Mouse (Mus musculus) B cell, adult (primary cell): ENCODE data around the gene Serpina11. TPM values are rescaled to one million over a fixed set of nuclear protein-coding genes. Genes with fewer than 3 reads are reported as not detected.

Experiments used
- total RNA-seq: library from RNA; stranded (reverse); gene quantifications from 4 replicates; pipeline ENCODE4 v1.2.4, GENCODE M21; 2023; ENCODE audit not compliant: inconsistent age

Gene Serpina11
- total RNA-seq: not detected in 4 replicates

DNA sequence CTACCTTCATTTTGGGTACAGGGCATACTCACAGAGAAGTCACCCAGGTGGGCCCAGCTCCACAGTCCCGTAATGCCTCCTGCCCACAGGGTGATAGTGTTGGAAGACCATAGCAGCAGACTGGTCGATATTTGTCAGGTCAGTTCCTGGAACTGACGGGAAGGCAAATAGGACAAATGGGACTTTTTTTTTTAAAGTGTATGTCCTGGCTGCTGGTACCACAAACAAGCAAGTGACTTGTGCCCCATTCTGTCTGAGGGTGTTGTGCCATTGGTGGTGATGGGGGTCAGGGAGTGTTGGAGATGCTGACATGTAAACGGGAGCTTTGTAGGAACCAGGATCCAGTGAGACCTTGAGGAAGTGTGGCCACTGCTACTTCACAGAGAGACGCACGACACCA lies at the start of gene Serpina11:
Gene Serpina11 (minus strand): TSS at position 101 of the 400 bp plus-strand sequence.

DNA sequence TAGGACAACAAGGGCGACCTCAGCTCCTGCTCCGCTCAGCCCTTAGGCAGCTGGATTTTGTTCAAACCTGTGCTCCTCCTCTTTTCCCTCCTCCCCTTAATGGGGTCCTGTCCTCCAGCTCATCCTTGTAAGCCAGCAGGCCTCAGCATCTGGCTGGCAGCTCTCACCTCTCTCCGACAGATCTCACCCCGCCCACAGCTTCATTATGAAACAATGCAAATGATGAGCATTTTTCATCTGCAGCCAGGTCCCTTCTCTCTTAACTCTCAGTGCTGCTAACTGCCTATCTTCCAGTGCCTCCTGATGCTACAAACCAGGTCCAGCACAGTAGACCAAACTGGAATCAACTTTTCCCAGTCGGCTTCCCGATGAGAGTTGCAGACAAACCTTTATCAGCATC lies 23.9 kb upstream of the Serpina11 start, which contains the start of gene Serpina9:
Gene Serpina9 (minus strand): TSS at position 136 of the 400 bp plus-strand sequence.

DNA sequence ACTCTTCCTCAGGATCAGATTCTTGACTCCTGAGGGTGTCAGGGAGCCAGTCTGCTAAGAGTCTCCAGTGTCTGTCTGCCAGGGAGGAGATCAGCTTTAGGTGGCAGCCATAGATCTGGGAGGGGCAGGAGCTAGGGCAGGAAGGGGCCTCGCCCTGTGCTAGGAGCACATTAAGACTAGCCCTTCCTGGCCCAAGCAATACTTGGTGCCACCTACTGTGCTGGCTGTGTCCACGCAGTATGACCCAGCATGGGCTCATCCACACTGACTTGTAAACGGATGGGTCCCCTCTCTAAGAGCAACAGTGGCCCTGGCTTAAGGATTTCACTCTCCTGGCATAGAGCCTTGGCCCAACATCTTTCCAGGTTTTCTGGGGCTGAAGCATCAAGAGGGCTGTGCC lies 31.0 kb downstream of the Serpina11 start, which contains the start of gene Serpina1e:
Gene Serpina1e (minus strand): TSS at position 178 of the 400 bp plus-strand sequence.

Other genes with a start within 250 kb of the Serpina11 start
- not detected in 4 replicates for gene Serpina1d, start 216.4 kb downstream of the Serpina11 start, total RNA-seq
- not detected in 4 replicates for gene Serpina1b, start 159.6 kb downstream of the Serpina11 start, total RNA-seq
- gene Serpina1a, start 126.4 kb downstream of the Serpina11 start, total RNA-seq: not detected in 4 replicates
- not detected in 4 replicates for gene Serpina1c, start 85.1 kb downstream of the Serpina11 start, total RNA-seq
- gene Serpina1e, start 31.0 kb downstream of the Serpina11 start, total RNA-seq: not detected in 4 replicates
- not detected in 4 replicates for gene Serpina9, start 23.8 kb upstream of the Serpina11 start, total RNA-seq
- gene Serpina12, start 54.5 kb upstream of the Serpina11 start, total RNA-seq: not detected in 4 replicates
- gene Serpina5, start 111.2 kb upstream of the Serpina11 start, total RNA-seq: not detected in 4 replicates
- gene Serpina3a, start 122.8 kb upstream of the Serpina11 start, total RNA-seq: not detected in 4 replicates
- gene Serpina3b, start 138.0 kb upstream of the Serpina11 start, total RNA-seq: not detected in 4 replicates
- not detected in 4 replicates for gene Serpina3c, start 163.9 kb upstream of the Serpina11 start, total RNA-seq
- gene Serpina3f, start 224.6 kb upstream of the Serpina11 start, total RNA-seq: 5.7 to 6.5 TPM (median 6.3 TPM) in 4 replicates
- gene Serpina3g, start 246.3 kb upstream of the Serpina11 start, total RNA-seq: 90.4 to 97.7 TPM (median 94.9 TPM) in 4 replicates